Mouse (Mus musculus): ENCODE results near the gene Mgat5.

GRCm38 (mm10) chr1:127482911-127483310, 278.1 kb downstream of the Mgat5 start:
- TF ChIP-seq CTCF (IDR thresholded peaks at IDR 0.05; ENCODE audit: control insufficient read depth, insufficient read depth, insufficient read length) = no peak
- TF ChIP-seq CEBPB (IDR thresholded peaks at IDR 0.05; ENCODE audit: low read depth) = no peak
- no peak for TF ChIP-seq MAX (IDR thresholded peaks at IDR 0.05)
- no peak for TF ChIP-seq USF1 (IDR thresholded peaks at IDR 0.05; ENCODE audit: low read depth)
- TF ChIP-seq MYOD1 (IDR thresholded peaks at IDR 0.05; ENCODE audit: control insufficient read depth, insufficient read length, low read depth) = no peak
- no peak for TF ChIP-seq FOSL1 (IDR thresholded peaks at IDR 0.05; ENCODE audit: insufficient read depth, low read length, poor library complexity, severe bottlenecking)
